Mouse (Mus musculus) heart, embryonic 11.5 days (tissue): ENCODE measurements around the gene Gm26965. TPM values are rescaled to one million over a fixed set of nuclear protein-coding genes. Genes with fewer than 3 reads are reported as not detected.

Experiments used
- ATAC-seq: fragments of 200-750 bp; cut with Nextera tagmentation; replicated peaks from 2 replicates; pipeline ENCODE4 v1.8.0; 2017; ENCODE audit warnings: moderate library complexity; ENCODE audit not compliant: insufficient number of reproducible peaks, low FRiP score, low TSS enrichment
- H3K27ac ChIP-seq: fragments of 300-500 bp; sonication (generic); 2 replicates; pipeline ENCODE4 v1.5.1; 2014; ENCODE audit warnings: mild to moderate bottlenecking, low read depth, low read length
- H3K27me3 ChIP-seq: fragments of 300-500 bp; sonication (generic); 2 replicates; pipeline ENCODE4 v1.6.1; 2014; ENCODE audit warnings: mild to moderate bottlenecking, low read length, mixed read lengths; ENCODE audit not compliant: control insufficient read depth, insufficient read depth
- H3K36me3 ChIP-seq: fragments of 300-500 bp; sonication (generic); 2 replicates; pipeline ENCODE4 v1.6.1; 2014; ENCODE audit warnings: mild to moderate bottlenecking, low read length, moderate library complexity, mixed read lengths; ENCODE audit not compliant: control insufficient read depth, insufficient read depth
- H3K4me1 ChIP-seq: fragments of 300-500 bp; sonication (generic); 2 replicates; pipeline ENCODE4 v1.6.1; 2014; ENCODE audit warnings: low read length; ENCODE audit not compliant: control insufficient read depth, insufficient read depth
- H3K4me2 ChIP-seq: fragments of 300-500 bp; sonication (generic); 2 replicates; pipeline ENCODE4 v1.6.1; 2014; ENCODE audit warnings: mild to moderate bottlenecking, moderate library complexity
- H3K4me3 ChIP-seq: fragments of 300-500 bp; sonication (generic); 2 replicates; pipeline ENCODE4 v1.5.1; 2014; ENCODE audit warnings: low read depth, low read length
- H3K9ac ChIP-seq: fragments of 300-500 bp; sonication (generic); 2 replicates; pipeline ENCODE4 v1.6.1; 2014; ENCODE audit warnings: mild to moderate bottlenecking, low read depth, low read length, moderate library complexity
- H3K9me3 ChIP-seq: fragments of 300-500 bp; sonication (generic); replicated peaks from 2 replicates; pipeline ENCODE4 v1.6.1; 2016; ENCODE audit warnings: low read length; ENCODE audit not compliant: control insufficient read depth
- WGBS: fragments of 180-500 bp; shearing (Covaris S2); extraction: QIAGEN DNeasy Blood & Tissue Kit; methylation state at CpG from one replicate; pipeline ENCODE4 v1.1.7; 2014; ENCODE audit not compliant: insufficient replicate concordance; 5-methylcytosine and 5-hydroxymethylcytosine counted together
- polyA plus RNA-seq: library from polyadenylated mRNA; unstranded; fragments of >200 nt; fragmentation: Nextera tagmentation; extraction: Ambion mirVana; gene quantifications from 2 replicates; pipeline ENCODE4 v1.2.1, GENCODE M21; 2014

Gene Gm26965
- not detected in 2 replicates for polyA plus RNA-seq

DNA sequence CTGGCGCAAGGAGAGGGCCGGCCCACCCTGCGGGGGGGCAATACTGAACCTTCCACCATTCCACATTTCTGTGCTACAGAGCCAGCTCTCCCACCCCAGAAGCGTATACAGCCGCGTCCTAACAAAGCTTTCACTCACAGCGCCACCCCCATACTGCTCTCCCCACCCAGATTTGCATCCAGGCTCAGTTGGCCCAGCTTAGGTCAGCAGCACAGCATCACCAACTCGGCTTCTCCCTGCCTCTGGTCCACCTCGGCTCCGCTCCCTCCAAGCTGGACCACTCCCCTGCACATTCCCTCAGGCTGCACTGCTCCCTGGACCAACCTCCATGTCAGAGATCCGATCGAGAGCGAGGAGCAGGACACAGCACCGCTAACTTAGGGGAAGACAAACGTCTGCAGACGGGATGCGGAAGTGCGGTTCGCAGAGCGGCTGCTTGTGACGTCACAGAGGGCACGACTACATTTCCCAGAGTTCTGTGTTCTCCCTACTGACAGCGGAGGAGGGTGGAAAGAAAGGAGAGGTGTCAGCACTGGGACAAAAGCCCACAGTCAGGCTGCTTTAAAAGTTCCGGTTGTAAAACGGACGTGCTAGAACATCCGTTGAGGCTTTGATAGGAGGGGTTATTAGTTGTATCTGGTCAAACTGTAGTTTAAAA, at the start of gene Gm26965, which contains the start of gene Zfp87:
Gm26965 (minus strand) TSS at position 399 of the 658 bp plus-strand sequence.
Zfp87 (minus strand) TSS at position 425 of the 658 bp plus-strand sequence.
- Histone ChIP-seq H3K27ac (peak within 1 kb of the TSS; percentile 6; the same call in 1 of the 2 replicates), H3K36me3 (no peaks in the 10 kb centered on the region), H3K9ac (peak within 1 kb of the TSS; percentile 76), H3K27me3 (no peaks in the 10 kb centered on the region), H3K4me3 (peak within 1 kb of the TSS; percentile 60), H3K4me1 (peaks cover 4% of the 10 kb centered on the region; the same call in 1 of the 2 replicates), H3K4me2 (peak within 1 kb of the TSS; percentile 83), H3K9me3 (no peaks in the 10 kb centered on the region)
- WGBS: under 1% methylated on average over 27 of the region's 27 CpGs
- ATAC-seq: peak; percentile 99

DNA sequence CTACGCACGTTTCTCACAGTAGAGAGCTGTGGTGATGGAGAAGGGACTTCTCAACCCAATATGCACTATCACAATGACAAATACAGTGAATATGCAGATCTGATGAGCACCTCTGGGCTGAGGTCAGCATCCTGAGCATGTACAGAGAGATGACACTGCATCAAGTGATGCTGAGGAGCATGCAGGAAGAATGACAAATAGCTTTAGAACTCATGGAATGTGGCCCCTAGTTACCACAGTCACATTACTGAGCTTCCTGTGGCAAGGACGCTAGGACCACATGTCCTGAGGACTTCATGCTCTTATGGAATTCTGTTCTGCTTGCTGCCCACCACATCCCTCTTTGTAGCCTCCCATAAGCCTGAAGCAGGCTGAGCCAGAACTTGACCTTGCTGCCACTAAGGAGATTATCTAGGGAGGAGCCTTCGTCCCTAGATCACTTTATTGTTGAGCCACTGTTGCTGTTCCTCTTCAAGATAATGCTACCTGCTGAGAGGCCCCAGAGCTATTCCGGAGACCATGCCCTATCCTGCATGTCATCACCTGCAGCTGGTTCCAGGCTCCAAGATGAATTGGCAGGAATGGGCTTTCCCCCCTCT, 46.7 kb upstream of the Gm26965 start:
- no peak overlapping the region for H3K4me3 ChIP-seq
- H3K9me3 ChIP-seq: no peaks in the 10 kb centered on the region
- no peak overlapping the region for H3K27ac ChIP-seq
- ATAC-seq: no peak
- H3K27me3 ChIP-seq: no peaks in the 10 kb centered on the region
- H3K4me1 ChIP-seq: no peaks in the 10 kb centered on the region
- H3K4me2 ChIP-seq: no peak overlapping the region
- WGBS: 67% methylated on average over 5 of the region's 5 CpGs
- no peak overlapping the region for H3K9ac ChIP-seq
- no peaks in the 10 kb centered on the region for H3K36me3 ChIP-seq

DNA sequence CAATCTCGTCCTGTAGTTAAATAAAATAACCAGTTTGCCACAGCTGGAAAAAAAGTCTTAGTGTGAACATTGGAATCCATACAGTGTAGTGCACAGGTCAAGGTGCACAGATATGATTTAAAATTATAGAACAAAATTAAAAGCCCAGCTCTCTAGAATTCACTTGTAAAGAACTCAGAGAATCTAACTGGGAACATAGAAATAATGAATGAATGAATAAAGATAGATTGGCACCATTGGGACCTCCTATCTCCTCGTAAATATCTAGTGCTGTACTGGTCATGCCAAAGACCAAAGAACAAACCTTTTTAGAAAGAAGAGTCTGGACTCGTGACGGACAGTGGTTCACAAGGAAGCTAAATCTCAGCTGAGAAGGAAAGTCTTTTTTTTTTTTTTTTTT, 27.8 kb upstream of the Gm26965 start, which contains the start of gene Zfp748:
Zfp748 (minus strand) TSS at position 101 of the 400 bp plus-strand sequence.
- Histone ChIP-seq H3K4me1 (peaks cover 8% of the 10 kb centered on the region), H3K9me3 (no peaks in the 10 kb centered on the region), H3K27me3 (no peaks in the 10 kb centered on the region), H3K4me3 (peak within 1 kb of the TSS; percentile 82), H3K27ac (peak within 1 kb of the TSS; percentile 86), H3K4me2 (peak within 1 kb of the TSS; percentile 73), H3K9ac (peak within 1 kb of the TSS; percentile 90), H3K36me3 (no peaks in the 10 kb centered on the region)
- WGBS: 74% methylated on average over 4 of the region's 4 CpGs
- ATAC-seq: no peak

- ATAC-seq: peak; percentile 96
- Histone ChIP-seq H3K27ac (peak overlapping the region; percentile 86), H3K9ac (peak overlapping the region; percentile 90), H3K4me1 (peaks cover 8% of the 10 kb centered on the region), H3K27me3 (no peaks in the 10 kb centered on the region), H3K4me3 (peak overlapping the region; percentile 82), H3K9me3 (no peaks in the 10 kb centered on the region), H3K36me3 (no peaks in the 10 kb centered on the region), H3K4me2 (peak overlapping the region; percentile 73)
- under 1% methylated on average over 44 of the region's 44 CpGs for WGBS
These were observed 26.8 kb upstream of the Gm26965 start for GRCm38 (mm10) chr13:67552505-67553346.

GRCm38 (mm10) chr13:67545941-67546340, 20.0 kb upstream of the Gm26965 start:
- H3K9me3 ChIP-seq: no peaks in the 10 kb centered on the region
- peaks cover 23% of the 10 kb centered on the region for H3K36me3 ChIP-seq
- WGBS: 81% methylated on average over 1 of the region's 1 CpGs
- no peak for ATAC-seq
- no peak overlapping the region for H3K9ac ChIP-seq
- no peaks in the 10 kb centered on the region for H3K4me1 ChIP-seq
- no peaks in the 10 kb centered on the region for H3K27me3 ChIP-seq
- H3K27ac ChIP-seq: no peak overlapping the region
- H3K4me3 ChIP-seq: no peak overlapping the region
- H3K4me2 ChIP-seq: no peak overlapping the region

DNA sequence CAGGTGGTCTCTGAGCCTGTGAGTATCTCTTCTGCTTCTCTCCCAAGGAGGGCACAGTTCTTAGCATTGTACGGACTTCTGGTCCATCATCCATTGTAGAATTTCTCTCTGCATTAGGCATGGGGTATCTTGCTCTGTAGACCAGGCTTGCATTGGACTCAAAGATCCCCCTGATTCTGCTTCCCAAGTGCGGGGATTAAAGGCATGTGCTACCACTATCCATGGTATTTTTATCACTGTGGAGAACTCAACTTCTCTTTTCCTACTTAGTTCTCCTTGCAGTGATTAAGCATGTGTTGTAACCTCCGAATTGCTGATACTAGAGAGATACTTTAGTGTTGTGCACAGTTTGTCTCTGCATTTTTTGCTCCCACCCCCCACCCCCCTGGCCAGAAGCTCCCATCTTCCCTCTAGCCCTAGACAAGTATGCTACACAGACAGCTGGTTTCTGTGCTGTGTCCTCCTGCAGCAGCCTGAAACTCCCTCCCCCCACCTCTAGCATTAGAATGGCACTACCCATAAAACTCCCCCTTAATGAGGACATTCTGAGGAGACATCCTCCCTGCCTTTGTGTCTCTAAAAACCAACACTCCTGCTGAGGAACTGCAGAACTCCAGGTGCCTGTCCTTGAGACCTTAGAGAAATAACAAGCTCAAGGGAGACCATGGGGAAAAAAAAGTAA, 1.2 kb upstream of the Gm26965 start:
- Histone ChIP-seq H3K4me1 (peaks cover 4% of the 10 kb centered on the region; the same call in 1 of the 2 replicates), H3K36me3 (no peaks in the 10 kb centered on the region), H3K4me3 (no peak overlapping the region), H3K27ac (no peak overlapping the region), H3K9me3 (no peaks in the 10 kb centered on the region), H3K9ac (no peak overlapping the region), H3K27me3 (no peaks in the 10 kb centered on the region), H3K4me2 (no peak overlapping the region)
- ATAC-seq: no peak
- 73% methylated on average over 3 of the region's 3 CpGs for WGBS

GRCm38 (mm10) chr13:67500908-67501307, 25.0 kb downstream of the Gm26965 start:
- no peaks in the 10 kb centered on the region for H3K9me3 ChIP-seq
- WGBS: 73% methylated on average over 1 of the region's 1 CpGs
- no peaks in the 10 kb centered on the region for H3K27me3 ChIP-seq
- no peak overlapping the region; the same call in 1 of the 2 replicates for H3K4me3 ChIP-seq
- peaks cover 2% of the 10 kb centered on the region; the same call in 1 of the 2 replicates for H3K36me3 ChIP-seq
- no peak overlapping the region for H3K4me2 ChIP-seq
- no peak overlapping the region for H3K9ac ChIP-seq
- H3K27ac ChIP-seq: no peak overlapping the region
- ATAC-seq: peak; percentile 43; the same call in 1 of the 2 replicates
- 0 out of 2 replicates have a peak, but pooled peaks cover 3% of the 10 kb centered on the region for H3K4me1 ChIP-seq
